Mouse (Mus musculus) liver, embryonic 16.5 days (tissue): ENCODE results near the gene Cbs. TPM values are rescaled to one million over a fixed set of nuclear protein-coding genes. Genes with fewer than 3 reads are reported as not detected.

ENCODE experiments used
- ATAC-seq: fragments of 200-750 bp; cut with Nextera tagmentation; 2 replicates; pipeline ENCODE4 v1.8.0; 2017; ENCODE audit warnings: low read depth, mild to moderate bottlenecking, moderate number of reproducible peaks, moderate library complexity
- H3K27ac ChIP-seq: fragments of 300-500 bp; sonication (generic); 2 replicates; pipeline ENCODE4 v1.5.1; 2014; ENCODE audit warnings: mild to moderate bottlenecking, low read length
- H3K27me3 ChIP-seq: fragments of 300-500 bp; sonication (generic); 2 replicates; pipeline ENCODE4 v1.6.1; 2014; ENCODE audit warnings: low read depth, low read length, mixed read lengths; ENCODE audit not compliant: control insufficient read depth, insufficient read depth
- H3K36me3 ChIP-seq: fragments of 300-500 bp; sonication (generic); 2 replicates; pipeline ENCODE4 v1.6.1; 2014; ENCODE audit warnings: mild to moderate bottlenecking; ENCODE audit not compliant: control insufficient read depth, insufficient read depth
- H3K4me1 ChIP-seq: fragments of 300-500 bp; sonication (generic); 2 replicates; pipeline ENCODE4 v1.6.1; 2014; ENCODE audit warnings: low read depth, low read length, mixed read lengths; ENCODE audit not compliant: control insufficient read depth
- H3K4me2 ChIP-seq: fragments of 300-500 bp; sonication (generic); 2 replicates; pipeline ENCODE4 v1.6.1; 2014; ENCODE audit warnings: low read depth, low read length, mixed read lengths
- H3K4me3 ChIP-seq: fragments of 300-500 bp; sonication (generic); 2 replicates; pipeline ENCODE4 v1.5.1; 2014; ENCODE audit warnings: low read depth, mild to moderate bottlenecking, low read length
- H3K9ac ChIP-seq: fragments of 300-500 bp; sonication (generic); 2 replicates; pipeline ENCODE4 v1.6.1; 2014; ENCODE audit warnings: low read depth, low read length
- H3K9me3 ChIP-seq: fragments of 300-500 bp; sonication (generic); replicated peaks from 2 replicates; pipeline ENCODE4 v1.6.1; 2016; ENCODE audit warnings: low read length; ENCODE audit not compliant: control insufficient read depth
- WGBS: fragments of 180-500 bp; shearing (Covaris S2); extraction: QIAGEN DNeasy Blood & Tissue Kit; methylation state at CpG from one replicate; pipeline ENCODE4 v1.1.7; 2014; ENCODE audit not compliant: insufficient replicate concordance; 5-methylcytosine and 5-hydroxymethylcytosine counted together
- polyA plus RNA-seq: library from polyadenylated mRNA; unstranded; fragments of >200 nt; fragmentation: Nextera tagmentation; extraction: Ambion mirVana; gene quantifications from 2 replicates; pipeline ENCODE4 v1.2.1, GENCODE M21; 2015

Cbs gene
- polyA plus RNA-seq, 1 experiment from 2014 or later, result 69.0 TPM

GRCm38 (mm10) chr17:31668306-31668705, 31.3 kb upstream of the Cbs start:
- H3K27me3 ChIP-seq, result no peaks in the 10 kb centered on the region
- H3K9ac ChIP-seq, result no peak overlapping the region
- H3K27ac ChIP-seq, result no peak overlapping the region
- H3K4me3 ChIP-seq, result no peak overlapping the region
- H3K36me3 ChIP-seq, result no peaks in the 10 kb centered on the region
- 58% methylated on average over 8 of the region's 9 CpGs for WGBS
- H3K4me2 ChIP-seq, result no peak overlapping the region
- no peak for ATAC-seq
- no peaks in the 10 kb centered on the region; the same call in 1 of the 2 replicates for H3K4me1 ChIP-seq
- H3K9me3 ChIP-seq, result no peaks in the 10 kb centered on the region

DNA sequence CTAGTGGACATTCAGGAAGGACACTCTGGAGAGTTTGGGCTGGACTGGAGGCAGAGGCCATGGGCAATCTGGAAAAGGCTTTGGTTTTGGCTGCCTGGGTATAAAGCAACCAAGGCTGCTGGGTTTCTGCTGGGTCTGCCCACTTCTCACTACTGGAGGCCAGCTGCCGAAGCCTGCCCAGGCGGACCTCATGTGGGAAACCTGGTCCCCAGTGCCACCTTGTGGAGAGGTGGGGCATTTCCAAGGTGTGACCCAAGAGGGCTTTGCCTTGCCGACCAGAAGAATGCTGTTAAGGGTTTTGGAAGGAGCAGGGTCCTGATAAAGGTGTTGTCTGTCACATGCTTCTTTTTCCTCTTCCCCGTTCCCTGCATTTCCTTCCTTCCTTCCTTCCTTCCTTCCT, 27.7 kb upstream of the Cbs start:
- Histone ChIP-seq H3K4me2 (no peak overlapping the region), H3K4me3 (no peak overlapping the region), H3K9ac (no peak overlapping the region), H3K27ac (no peak overlapping the region), H3K4me1 (no peaks in the 10 kb centered on the region), H3K27me3 (no peaks in the 10 kb centered on the region), H3K36me3 (no peaks in the 10 kb centered on the region), H3K9me3 (no peaks in the 10 kb centered on the region)
- 4% methylated on average over 4 of the region's 4 CpGs for WGBS
- ATAC-seq, result peak; percentile 71

DNA sequence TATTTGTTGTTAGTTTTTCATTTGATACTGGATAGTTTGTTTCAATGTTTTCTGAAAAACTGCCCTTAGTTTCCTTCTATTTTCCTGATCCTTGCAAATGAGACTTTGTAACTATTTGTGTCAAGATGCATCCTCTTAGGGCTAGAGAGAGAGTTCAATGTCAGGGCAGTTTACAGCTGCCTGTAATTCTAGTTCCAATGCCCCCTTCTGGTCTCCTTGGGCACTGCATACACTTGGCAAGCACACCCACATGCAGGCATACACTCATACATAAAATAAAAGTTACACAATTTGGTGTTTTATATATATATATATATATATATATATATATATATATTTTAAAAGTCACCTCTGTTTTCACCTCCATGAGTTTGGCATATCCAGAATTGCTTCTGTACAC, 25.8 kb upstream of the Cbs start:
- Histone ChIP-seq H3K36me3 (no peaks in the 10 kb centered on the region), H3K9me3 (no peaks in the 10 kb centered on the region), H3K27ac (no peak overlapping the region), H3K9ac (no peak overlapping the region), H3K4me3 (no peak overlapping the region), H3K27me3 (no peaks in the 10 kb centered on the region), H3K4me2 (no peak overlapping the region), H3K4me1 (peaks cover 8% of the 10 kb centered on the region)
- ATAC-seq, result no peak

DNA sequence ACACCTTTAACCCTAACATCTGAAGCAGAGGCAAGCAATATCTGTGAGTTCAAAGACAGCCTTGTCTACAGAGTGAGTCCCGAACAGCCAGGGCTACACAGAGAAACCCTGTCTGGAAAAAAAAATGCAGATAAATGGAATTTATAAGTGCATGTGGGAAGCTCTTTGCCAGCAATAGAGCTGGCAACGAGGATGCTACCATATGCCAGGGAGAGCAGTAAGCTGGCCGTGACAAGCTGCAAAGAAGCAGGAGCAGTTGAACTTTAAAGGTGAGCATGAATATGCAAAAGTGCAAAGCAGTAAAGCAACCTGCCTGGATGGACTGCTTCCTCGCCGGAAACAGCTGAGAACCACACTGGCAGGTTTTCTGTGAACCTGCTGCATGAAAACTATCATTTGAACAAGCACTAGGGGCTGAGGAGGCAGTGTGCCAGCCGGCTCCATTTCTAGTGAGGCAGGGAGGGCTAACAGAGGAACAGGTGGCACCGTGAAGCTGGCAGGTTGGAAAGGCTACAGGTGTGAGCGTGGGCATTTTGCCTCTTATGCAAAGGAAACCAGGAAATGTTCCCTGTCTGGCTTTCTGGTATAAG, 23.7 kb upstream of the Cbs start:
- Histone ChIP-seq H3K4me1 (peaks cover 21% of the 10 kb centered on the region), H3K4me2 (no peak overlapping the region), H3K27ac (no peak overlapping the region), H3K4me3 (no peak overlapping the region), H3K9ac (no peak overlapping the region), H3K27me3 (no peaks in the 10 kb centered on the region), H3K36me3 (peaks cover 3% of the 10 kb centered on the region), H3K9me3 (no peaks in the 10 kb centered on the region)
- 67% methylated on average over 8 of the region's 8 CpGs for WGBS
- ATAC-seq, result no peak

- Histone ChIP-seq H3K36me3 (peaks cover 19% of the 10 kb centered on the region), H3K4me2 (peak within 1 kb of the TSS; percentile 96), H3K9ac (peak within 1 kb of the TSS; percentile 91), H3K27me3 (no peaks in the 10 kb centered on the region), H3K4me1 (peaks cover 32% of the 10 kb centered on the region), H3K4me3 (peak within 1 kb of the TSS; percentile 83), H3K27ac (peak within 1 kb of the TSS; percentile 89), H3K9me3 (no peaks in the 10 kb centered on the region)
- under 1% methylated on average over 77 of the region's 77 CpGs for WGBS
- peak; percentile 98 for ATAC-seq
Observed at GRCm38 (mm10) chr17:31658468-31659185, 21.6 kb upstream of the Cbs start, which contains the start of gene U2af1. Gene U2af1 (minus strand): TSS chr17:31658892.

GRCm38 (mm10) chr17:31658136-31658467, 21.1 kb upstream of the Cbs start:
- WGBS, result under 1% methylated on average over 27 of the region's 27 CpGs
- Histone ChIP-seq H3K4me3 (peak overlapping the region; percentile 83), H3K36me3 (peaks cover 24% of the 10 kb centered on the region), H3K9me3 (no peaks in the 10 kb centered on the region), H3K27me3 (no peaks in the 10 kb centered on the region), H3K27ac (peak overlapping the region; percentile 67), H3K9ac (peak overlapping the region; percentile 91), H3K4me2 (peak overlapping the region; percentile 61), H3K4me1 (peaks cover 34% of the 10 kb centered on the region)
- ATAC-seq, result no peak

GRCm38 (mm10) chr17:31657141-31657983, 20.3 kb upstream of the Cbs start:
- H3K27me3 ChIP-seq, result no peaks in the 10 kb centered on the region
- H3K4me1 ChIP-seq, result peaks cover 34% of the 10 kb centered on the region
- peak overlapping the region; percentile 83 for H3K4me3 ChIP-seq
- peaks cover 32% of the 10 kb centered on the region for H3K36me3 ChIP-seq
- H3K4me2 ChIP-seq, result peak overlapping the region; percentile 61
- WGBS, result 41% methylated on average over 12 of the region's 12 CpGs
- H3K9ac ChIP-seq, result peak overlapping the region; percentile 91
- ATAC-seq, result no peak
- H3K27ac ChIP-seq, result peak overlapping the region; percentile 32; the same call in 1 of the 2 replicates
- H3K9me3 ChIP-seq, result no peaks in the 10 kb centered on the region

DNA sequence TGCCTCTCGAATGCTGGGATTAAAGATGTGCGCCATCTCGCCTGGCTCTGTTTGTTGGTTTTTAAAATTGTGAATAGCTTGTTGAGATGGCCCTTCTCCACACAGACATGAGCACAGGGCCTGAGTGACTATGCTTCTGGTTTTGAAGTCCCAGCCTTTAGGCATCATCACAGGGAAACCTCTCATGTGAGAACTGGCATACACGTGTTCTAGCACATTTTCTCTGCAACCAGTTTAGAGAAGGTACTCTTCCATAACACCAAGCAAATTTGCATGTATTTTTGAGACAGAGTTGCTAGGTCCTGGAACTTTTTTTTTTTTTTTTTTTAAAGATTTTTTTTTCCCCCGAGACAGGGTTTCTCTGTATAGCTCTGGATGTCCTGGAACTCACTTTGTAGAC, 19.6 kb upstream of the Cbs start:
- ATAC-seq, result no peak
- Histone ChIP-seq H3K9ac (no peak overlapping the region), H3K4me1 (peaks cover 34% of the 10 kb centered on the region), H3K27me3 (no peaks in the 10 kb centered on the region), H3K36me3 (peaks cover 38% of the 10 kb centered on the region), H3K27ac (no peak overlapping the region), H3K9me3 (no peaks in the 10 kb centered on the region), H3K4me2 (peak overlapping the region; percentile 61), H3K4me3 (no peak overlapping the region)
- 82% methylated on average over 5 of the region's 5 CpGs for WGBS

DNA sequence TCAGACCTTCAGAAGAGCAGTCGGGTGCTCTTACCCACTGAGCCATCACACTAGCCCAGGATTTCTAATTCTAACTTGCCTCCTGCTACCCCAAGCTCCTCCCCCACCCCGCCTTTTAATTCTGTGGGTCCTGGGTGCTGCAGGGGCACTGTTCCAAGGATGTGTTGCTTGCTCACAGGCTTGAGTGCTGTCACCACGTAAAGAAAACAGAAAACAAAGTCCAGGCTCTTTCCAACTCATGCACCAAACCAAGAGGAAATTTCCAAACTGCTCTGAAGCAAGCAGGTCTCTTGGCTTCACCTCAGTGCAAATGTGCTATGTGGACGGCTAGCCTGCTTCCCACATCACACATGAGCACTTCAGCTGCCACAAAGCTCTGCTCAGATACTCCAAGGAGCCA, 18.3 kb upstream of the Cbs start:
- Histone ChIP-seq H3K4me2 (0 out of 2 replicates have a peak overlapping the region, but pooled peaks have one; percentile 1), H3K9me3 (no peaks in the 10 kb centered on the region), H3K4me3 (no peak overlapping the region), H3K4me1 (peaks cover 34% of the 10 kb centered on the region), H3K9ac (no peak overlapping the region), H3K36me3 (peaks cover 52% of the 10 kb centered on the region), H3K27me3 (no peaks in the 10 kb centered on the region), H3K27ac (peak overlapping the region; percentile 36)
- ATAC-seq, result no peak
- WGBS, result 70% methylated on average over 4 of the region's 4 CpGs
